Mouse (Mus musculus) embryonic facial prominence, embryonic 14.5 days (tissue): ENCODE measurements around the gene Limd1. TPM values are rescaled to one million over a fixed set of nuclear protein-coding genes. Genes with fewer than 3 reads are reported as not detected.

Experiments used
- ATAC-seq: fragments of 200-750 bp; cut with Nextera tagmentation; 2 replicates; pipeline ENCODE4 v1.8.0; 2017; ENCODE audit warnings: low read depth, moderate number of reproducible peaks, moderate TSS enrichment
- DNase-seq: peaks from one replicate; pipeline ENCODE4 v3.0.0-alpha.2; 2015; ENCODE audit warnings: low spot score
- H3K27ac ChIP-seq: fragments of 300-500 bp; sonication (generic); replicated peaks from 2 replicates; pipeline ENCODE4 v1.5.1; 2014; ENCODE audit warnings: low read depth, mild to moderate bottlenecking, low read length, moderate library complexity
- H3K27me3 ChIP-seq: fragments of 300-500 bp; sonication (generic); replicated peaks from 2 replicates; pipeline ENCODE4 v1.6.1; 2014; ENCODE audit warnings: low read length; ENCODE audit not compliant: control insufficient read depth, insufficient read depth
- H3K36me3 ChIP-seq: fragments of 300-500 bp; sonication (generic); 2 replicates; pipeline ENCODE4 v1.6.1; 2014; ENCODE audit warnings: low read length, mixed read lengths; ENCODE audit not compliant: control insufficient read depth, insufficient read depth
- H3K4me1 ChIP-seq: fragments of 300-500 bp; sonication (generic); 2 replicates; pipeline ENCODE4 v1.6.1; 2014; ENCODE audit warnings: antibody characterized with exemption, low read length; ENCODE audit not compliant: control insufficient read depth, insufficient read depth
- H3K4me2 ChIP-seq: fragments of 300-500 bp; sonication (generic); 2 replicates; pipeline ENCODE4 v1.6.1; 2014; ENCODE audit warnings: low read depth, mild to moderate bottlenecking, low read length, moderate library complexity, mixed read lengths
- H3K4me3 ChIP-seq: fragments of 300-500 bp; sonication (generic); 2 replicates; pipeline ENCODE4 v1.5.1; 2014; ENCODE audit warnings: low read depth, mild to moderate bottlenecking, low read length
- H3K9ac ChIP-seq: fragments of 300-500 bp; sonication (generic); 2 replicates; pipeline ENCODE4 v1.6.1; 2014; ENCODE audit warnings: low read depth, mild to moderate bottlenecking, low read length, moderate library complexity, mixed read lengths
- H3K9me3 ChIP-seq: fragments of 300-500 bp; sonication (generic); 2 replicates; pipeline ENCODE4 v1.6.1; 2016; ENCODE audit warnings: low read length; ENCODE audit not compliant: control insufficient read depth
- WGBS: fragments of 180-500 bp; shearing (Covaris S2); extraction: QIAGEN DNeasy Blood & Tissue Kit; methylation state at CpG from one replicate; pipeline ENCODE4 v1.1.7; 2014; 5-methylcytosine and 5-hydroxymethylcytosine counted together
- polyA plus RNA-seq: library from polyadenylated mRNA; unstranded; fragments of >200 nt; fragmentation: Nextera tagmentation; extraction: Ambion mirVana; gene quantifications from 2 replicates; pipeline ENCODE4 v1.2.1, GENCODE M21; 2014

Gene Limd1
- polyA plus RNA-seq, 1 experiment from 2014 or later, result 56.5 TPM

DNA sequence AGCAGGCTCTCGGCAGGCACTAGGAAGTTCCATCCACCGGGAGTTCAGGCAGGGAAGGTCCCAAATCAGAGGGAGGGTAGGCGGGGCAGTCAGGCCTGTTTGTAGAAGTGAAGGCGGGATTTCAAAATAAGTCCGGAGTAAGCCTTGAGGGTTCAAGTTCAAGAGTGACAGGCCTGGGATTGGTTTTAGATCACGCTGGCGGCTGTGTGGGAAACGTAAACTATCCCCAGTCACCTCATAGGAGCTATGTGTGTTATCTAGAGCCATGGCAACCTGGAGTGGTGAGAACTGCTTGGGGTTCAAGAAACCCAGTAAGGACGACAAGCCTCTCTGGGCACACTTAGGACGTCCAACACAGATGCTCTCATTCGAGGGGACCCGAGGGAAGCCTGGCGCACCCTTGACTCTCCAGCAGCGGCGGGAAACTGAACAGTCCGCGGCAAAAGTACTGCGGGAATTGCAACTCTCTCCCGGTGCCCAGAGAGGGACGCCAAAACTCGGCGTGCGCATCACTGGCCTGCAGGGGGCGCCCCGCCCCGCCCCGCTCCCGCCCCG lies 398 bp upstream of the Limd1 start:
- ATAC-seq (peak; percentile 75), DNase-seq (peak; percentile 62)
- Histone ChIP-seq H3K9me3 (no peaks in the 10 kb centered on the region), H3K4me2 (peak overlapping the region; percentile 81), H3K4me1 (peaks cover 42% of the 10 kb centered on the region), H3K27me3 (no peaks in the 10 kb centered on the region), H3K27ac (peak overlapping the region; percentile 55; the same call in 1 of the 2 replicates), H3K9ac (peak overlapping the region; percentile 48; the same call in 1 of the 2 replicates), H3K36me3 (peaks cover 14% of the 10 kb centered on the region), H3K4me3 (peak overlapping the region; percentile 42)
- under 1% methylated on average over 15 of the region's 29 CpGs for WGBS

DNA sequence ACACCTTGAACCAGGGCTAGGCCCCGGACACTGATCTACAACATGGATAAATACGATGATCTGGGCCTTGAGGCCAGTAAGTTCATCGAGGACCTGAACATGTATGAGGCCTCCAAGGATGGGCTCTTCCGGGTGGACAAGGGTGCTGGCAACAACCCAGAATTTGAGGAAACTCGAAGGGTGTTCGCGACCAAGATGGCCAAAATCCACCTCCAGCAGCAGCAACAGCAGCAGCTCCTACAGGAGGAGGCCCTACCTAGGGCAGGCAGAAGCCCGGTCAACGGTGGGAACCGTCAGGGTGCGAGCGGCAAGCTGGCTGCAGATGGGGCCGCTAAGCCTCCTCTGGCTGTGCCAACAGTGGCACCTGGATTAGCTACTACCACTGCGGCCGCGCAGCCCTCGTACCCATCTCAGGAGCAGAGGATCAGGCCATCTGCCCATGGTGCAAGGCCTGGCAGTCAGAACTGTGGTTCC lies 727 bp downstream of the Limd1 start:
- peaks cover 19% of the 10 kb centered on the region for H3K36me3 ChIP-seq
- WGBS, result 24% methylated on average over 15 of the region's 17 CpGs
- H3K27ac ChIP-seq, result peak overlapping the region; percentile 85
- H3K4me3 ChIP-seq, result peak overlapping the region; percentile 73
- H3K9me3 ChIP-seq, result no peaks in the 10 kb centered on the region
- ATAC-seq (peak; percentile 11; the same call in 1 of the 2 replicates), DNase-seq (no peak)
- peak overlapping the region; percentile 95 for H3K4me2 ChIP-seq
- no peaks in the 10 kb centered on the region for H3K27me3 ChIP-seq
- peak overlapping the region; percentile 78 for H3K9ac ChIP-seq
- peaks cover 42% of the 10 kb centered on the region for H3K4me1 ChIP-seq

DNA sequence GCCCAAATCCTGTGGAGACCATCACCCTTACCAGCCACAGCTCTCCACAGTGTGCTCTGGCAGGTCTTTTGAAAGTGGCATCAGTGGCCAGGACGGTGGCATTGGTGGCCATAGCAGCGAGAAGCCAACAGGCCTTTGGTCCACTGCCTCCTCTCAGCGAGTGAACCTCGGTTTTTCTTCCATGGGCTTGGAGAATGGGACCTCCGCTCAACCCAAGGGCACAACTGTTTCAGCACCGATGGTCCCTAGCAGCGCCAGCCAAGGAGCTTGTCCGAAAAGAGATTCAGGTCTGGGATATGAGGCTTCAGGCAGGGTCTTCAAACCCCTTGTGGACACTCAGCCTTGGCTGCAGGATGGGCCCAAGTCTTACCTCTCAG lies 1.4 kb downstream of the Limd1 start:
- no peak overlapping the region for H3K27ac ChIP-seq
- peaks cover 25% of the 10 kb centered on the region for H3K36me3 ChIP-seq
- H3K9me3 ChIP-seq, result no peaks in the 10 kb centered on the region
- peak overlapping the region; percentile 95 for H3K4me2 ChIP-seq
- ATAC-seq (no peak), DNase-seq (no peak)
- H3K27me3 ChIP-seq, result no peaks in the 10 kb centered on the region
- peak overlapping the region; percentile 73 for H3K4me3 ChIP-seq
- H3K4me1 ChIP-seq, result peaks cover 42% of the 10 kb centered on the region
- WGBS, result 89% methylated on average over 8 of the region's 8 CpGs
- H3K9ac ChIP-seq, result peak overlapping the region; percentile 78

DNA sequence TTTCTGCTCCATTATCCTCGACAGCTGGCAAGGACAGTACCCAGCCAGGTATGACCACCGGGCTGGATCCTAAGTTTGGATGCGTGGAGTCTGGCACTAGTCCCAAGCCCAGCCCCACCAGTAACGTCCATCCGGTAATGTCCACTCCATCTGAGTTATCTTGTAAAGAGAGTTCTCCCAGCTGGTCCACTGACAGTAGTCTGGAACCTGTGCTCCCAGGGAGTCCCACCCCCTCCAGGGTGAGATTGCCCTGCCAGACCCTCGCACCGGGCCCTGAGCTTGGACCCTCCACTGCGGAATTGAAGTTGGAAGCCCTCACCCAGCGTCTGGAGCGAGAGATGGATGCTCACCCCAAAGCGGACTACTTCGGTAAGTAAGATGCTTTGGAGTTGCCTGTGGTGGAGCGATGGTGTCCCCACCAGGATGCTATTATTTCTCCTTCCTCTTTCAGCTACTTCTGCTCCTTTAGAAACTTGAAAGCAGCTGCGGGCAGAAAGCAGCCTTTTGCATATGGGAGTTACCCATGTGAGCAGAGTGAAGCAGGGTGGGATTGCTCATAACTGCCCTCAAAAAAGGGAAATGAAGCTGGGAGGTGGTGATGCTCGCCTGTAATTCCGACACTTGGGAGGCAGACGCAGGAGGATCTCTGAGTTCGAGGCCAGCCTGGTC lies 1.9 kb downstream of the Limd1 start:
- Histone ChIP-seq H3K4me1 (peaks cover 42% of the 10 kb centered on the region), H3K36me3 (peaks cover 25% of the 10 kb centered on the region), H3K4me3 (peak overlapping the region; percentile 73), H3K9me3 (no peaks in the 10 kb centered on the region), H3K9ac (peak overlapping the region; percentile 40), H3K27me3 (no peaks in the 10 kb centered on the region), H3K4me2 (peak overlapping the region; percentile 95), H3K27ac (no peak overlapping the region)
- DNase-seq (no peak), ATAC-seq (no peak)
- WGBS, result 78% methylated on average over 18 of the region's 18 CpGs

DNA sequence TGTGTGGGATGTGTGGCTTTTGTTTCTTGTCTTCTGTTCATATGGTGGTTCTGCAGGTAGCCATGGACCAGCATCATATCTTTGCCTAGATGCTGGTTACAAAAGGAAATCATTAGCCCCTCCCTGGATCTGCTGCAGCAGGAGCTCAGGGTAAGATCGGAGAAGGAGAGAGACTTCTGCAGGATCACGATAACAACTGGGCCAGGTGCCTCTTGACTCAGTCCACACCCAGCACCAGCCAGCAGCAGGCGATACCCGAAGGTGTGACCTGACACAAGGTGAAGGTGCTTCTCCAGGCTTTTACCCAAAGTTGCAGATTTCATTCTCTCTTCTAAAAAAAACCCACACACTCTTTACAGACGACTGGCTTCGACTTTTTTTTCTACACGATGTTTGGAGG lies 2.6 kb downstream of the Limd1 start:
- no peaks in the 10 kb centered on the region for H3K9me3 ChIP-seq
- H3K4me1 ChIP-seq, result peaks cover 42% of the 10 kb centered on the region
- no peaks in the 10 kb centered on the region for H3K27me3 ChIP-seq
- 51% methylated on average over 7 of the region's 7 CpGs for WGBS
- peaks cover 33% of the 10 kb centered on the region for H3K36me3 ChIP-seq
- H3K4me3 ChIP-seq, result peak overlapping the region; percentile 73
- no peak for ATAC-seq
- no peak overlapping the region; the same call in 1 of the 2 replicates for H3K9ac ChIP-seq
- no peak for DNase-seq
- no peak overlapping the region for H3K27ac ChIP-seq
- peak overlapping the region; percentile 95 for H3K4me2 ChIP-seq

DNA sequence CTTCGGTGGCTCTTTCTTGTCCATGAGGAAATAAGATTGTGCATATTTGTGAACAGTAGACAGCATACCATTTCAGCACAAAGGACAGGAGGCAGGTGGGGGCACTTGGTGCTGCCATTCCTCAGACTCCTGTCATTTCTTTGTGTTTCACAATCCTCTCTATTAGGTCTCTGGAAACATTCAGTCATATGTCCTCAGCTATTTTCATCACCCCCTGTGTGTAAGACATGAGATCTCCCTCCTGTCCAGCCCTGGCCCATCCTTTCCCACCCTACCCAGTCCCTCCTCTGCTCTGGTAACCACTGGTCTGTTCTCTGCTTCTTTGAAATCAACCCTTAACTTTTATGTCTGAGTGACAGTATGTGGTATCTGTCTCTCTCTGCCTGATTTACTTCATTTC lies 5.1 kb downstream of the Limd1 start:
- Histone ChIP-seq H3K4me2 (no peak overlapping the region), H3K4me3 (no peak overlapping the region), H3K27ac (no peak overlapping the region), H3K36me3 (peaks cover 35% of the 10 kb centered on the region), H3K27me3 (no peaks in the 10 kb centered on the region), H3K9me3 (no peaks in the 10 kb centered on the region), H3K4me1 (peaks cover 44% of the 10 kb centered on the region), H3K9ac (no peak overlapping the region)
- no peak for DNase-seq
- WGBS, result 78% methylated on average over 1 of the region's 1 CpGs
- no peak for ATAC-seq

DNA sequence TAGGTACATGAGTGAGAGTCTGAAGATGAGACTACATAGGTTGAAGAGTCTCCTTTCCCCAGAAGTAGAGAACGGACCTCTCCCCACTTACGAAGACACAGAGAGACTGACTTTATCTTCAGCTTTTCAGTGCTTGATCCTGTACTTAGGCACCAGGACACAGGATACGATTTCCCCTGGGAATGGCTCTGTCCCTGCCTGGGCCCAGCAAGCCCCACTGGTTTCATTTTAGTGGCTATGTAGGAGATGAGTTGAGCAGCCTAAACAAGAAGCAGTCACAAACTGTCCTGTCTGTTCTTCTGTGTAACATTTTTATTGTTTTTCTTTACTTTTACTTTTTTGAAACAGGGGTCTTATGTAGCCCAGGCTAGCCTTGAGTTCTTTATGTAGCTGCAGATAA lies 6.3 kb downstream of the Limd1 start:
- peaks cover 37% of the 10 kb centered on the region for H3K36me3 ChIP-seq
- H3K9me3 ChIP-seq, result no peaks in the 10 kb centered on the region
- H3K4me1 ChIP-seq, result peaks cover 40% of the 10 kb centered on the region
- no peak overlapping the region for H3K4me2 ChIP-seq
- no peak overlapping the region for H3K9ac ChIP-seq
- no peaks in the 10 kb centered on the region for H3K27me3 ChIP-seq
- H3K27ac ChIP-seq, result no peak overlapping the region
- H3K4me3 ChIP-seq, result no peak overlapping the region
- WGBS, result 88% methylated on average over 3 of the region's 3 CpGs
- ATAC-seq (no peak), DNase-seq (no peak)

DNA sequence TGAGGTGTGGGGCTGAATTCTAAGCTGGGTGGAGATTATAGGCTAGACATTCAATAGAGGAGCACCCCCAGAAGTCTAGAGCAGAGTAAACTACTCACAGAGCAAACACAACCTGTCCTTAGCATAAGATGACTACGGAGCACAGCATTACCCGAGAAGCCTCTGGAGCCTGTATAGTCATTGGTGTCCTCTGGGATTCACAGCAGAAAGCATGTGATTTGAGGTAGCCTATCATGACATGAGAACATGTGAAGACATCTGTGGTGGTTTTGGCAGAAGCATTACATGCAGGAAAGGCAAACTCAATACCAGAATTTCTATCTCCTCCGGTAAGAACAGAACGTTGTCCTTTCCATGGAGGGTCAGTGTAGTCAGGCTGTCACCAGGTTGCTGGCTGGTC lies 7.1 kb downstream of the Limd1 start:
- peaks cover 37% of the 10 kb centered on the region for H3K36me3 ChIP-seq
- peaks cover 36% of the 10 kb centered on the region for H3K4me1 ChIP-seq
- no peaks in the 10 kb centered on the region for H3K9me3 ChIP-seq
- H3K9ac ChIP-seq, result no peak overlapping the region
- no peak overlapping the region for H3K27ac ChIP-seq
- DNase-seq, result no peak
- H3K4me3 ChIP-seq, result no peak overlapping the region
- H3K4me2 ChIP-seq, result no peak overlapping the region
- no peaks in the 10 kb centered on the region for H3K27me3 ChIP-seq
- 90% methylated on average over 4 of the region's 4 CpGs for WGBS
- no peak for ATAC-seq
